Mouse (Mus musculus) T-cell, adult 66 days (primary cell): ENCODE measurements around the gene Pyy. TPM values are rescaled to one million over a fixed set of nuclear protein-coding genes. Genes with fewer than 3 reads are reported as not detected.

ENCODE experiments used
- total RNA-seq, 2 experiments: library from RNA; stranded (reverse); gene quantifications; 3 replicates in 1 of 2; 4 replicates in 1 of 2; pipeline ENCODE4 v1.2.4; 2023

The Pyy gene
- not detected for total RNA-seq

GRCm38 (mm10) chr11:102107732-102108131, at the start of gene Pyy:
Gene Pyy (minus strand): TSS chr11:102107832.

GRCm38 (mm10) chr11:102156039-102156785, 48.6 kb upstream of the Pyy start, which contains the start of gene Tmem101:
Gene Tmem101 (minus strand): TSS chr11:102156404.

GRCm38 (mm10) chr11:102145471-102146001, 37.9 kb upstream of the Pyy start, which contains the start of gene Nags:
Gene Nags (plus strand): TSS chr11:102145513.

GRCm38 (mm10) chr11:102101219-102101618, 6.4 kb downstream of the Pyy start, which contains the start of gene Ppy:
Gene Ppy (minus strand): TSS chr11:102101319.

GRCm38 (mm10) chr11:102087931-102088898, 19.4 kb downstream of the Pyy start, which contains the start of gene Mpp2:
Gene Mpp2 (minus strand): TSS chr11:102088515.

Other genes starting within 250 kb of the Pyy start
- not detected for gene Meox1, start 213.5 kb downstream of the Pyy start, total RNA-seq
- not detected for gene Sost, start 140.8 kb downstream of the Pyy start, total RNA-seq
- gene Cfap97d1, start 123.6 kb downstream of the Pyy start, total RNA-seq, result not detected
- gene Dusp3, start 120.8 kb downstream of the Pyy start, total RNA-seq, result under 1 TPM; 0.70 to 0.74 TPM
- not detected for gene Mpp3, start 79.4 kb downstream of the Pyy start, total RNA-seq
- gene Cd300lg, start 66.3 kb downstream of the Pyy start, total RNA-seq, result not detected
- gene Mpp2, start 19.3 kb downstream of the Pyy start, total RNA-seq, result 1 to 10 TPM; 1.9 to 4.8 TPM
- gene Ppy, start 6.5 kb downstream of the Pyy start, total RNA-seq, result not detected
- gene Nags, start 37.7 kb upstream of the Pyy start, total RNA-seq, result not detected
- 1 to 10 TPM; 5.9 to 7.2 TPM for gene Tmem101, start 48.6 kb upstream of the Pyy start, total RNA-seq
- gene Lsm12, start 77.5 kb upstream of the Pyy start, total RNA-seq, result 10 to 100 TPM; 48.9 to 53.5 TPM
- gene G6pc3, start 81.8 kb upstream of the Pyy start, total RNA-seq, result 10 to 100 TPM; 28.1 to 34.6 TPM
- 10 to 100 TPM; 79.2 to 91.2 TPM for gene Hdac5, start 122.3 kb upstream of the Pyy start, total RNA-seq
- gene BC030867, start 141.1 kb upstream of the Pyy start, total RNA-seq, result 1 to 10 TPM in 1 of 2 experiments, under 1 TPM in 1; 0.83 to 1.7 TPM
- not detected for gene Asb16, start 160.9 kb upstream of the Pyy start, total RNA-seq
- gene Tmub2, start 177.1 kb upstream of the Pyy start, total RNA-seq, result 10 to 100 TPM; 38.6 TPM
- 10 to 100 TPM; 85.1 to 88.2 TPM for gene Atxn7l3, start 188.8 kb upstream of the Pyy start, total RNA-seq
- 100 to 1,000 TPM; 142 to 153 TPM for gene Ubtf, start 211.9 kb upstream of the Pyy start, total RNA-seq